Mouse (Mus musculus) MEL (cell line): ENCODE measurements at regions not wholly inside any gene's neighbourhood (a gene's known extent, or its start where the extent isn't known, plus 50 kb on each side); places are given as distances from the start of the nearest gene placed in this dataset.

Source experiments
- DNase-seq: peaks from one replicate; pipeline ENCODE4 v3.0.0; 2011; ENCODE audit warnings: low read depth, low spot score
- H3K27ac ChIP-seq: 2 replicates; pipeline ENCODE4 v1.5.1; 2012; ENCODE audit warnings: low read depth, mild to moderate bottlenecking, control low read depth, low read length, moderate library complexity; ENCODE audit not compliant: control insufficient read depth
- H3K27me3 ChIP-seq, 2 experiments: fragments of 150-350 bp in 1 of 2; sonication (generic) in 1 of 2; 2 replicates each; pipeline ENCODE4 v1.6.1; 2012; ENCODE audit warnings: low read length in 2 of 2, mild to moderate bottlenecking in 2 of 2, improper control_type of control experiment in 1 of 2, moderate library complexity in 1 of 2; ENCODE audit not compliant: insufficient read depth in 2 of 2, control insufficient read depth in 1 of 2
- H3K36me3 ChIP-seq, 2 experiments: 2 replicates each; pipeline ENCODE4 v1.6.1; 2012 to 2014; ENCODE audit warnings: low read length in 2 of 2, improper control_type of control experiment in 1 of 2, inconsistent platforms in 1 of 2, mild to moderate bottlenecking in 1 of 2; ENCODE audit not compliant: insufficient read depth in 2 of 2, control insufficient read depth in 1 of 2
- H3K4me1 ChIP-seq, 2 experiments: fragments of 150-350 bp in 1 of 2; sonication (generic) in 1 of 2; 2 replicates each; pipeline ENCODE4 v1.6.1; 2012; ENCODE audit warnings: low read length in 2 of 2, improper control_type of control experiment in 1 of 2, mild to moderate bottlenecking in 1 of 2; ENCODE audit not compliant: insufficient read depth in 2 of 2, control insufficient read depth in 1 of 2
- H3K4me3 ChIP-seq, 2 experiments: fragments of 150-350 bp in 1 of 2; sonication (generic) in 1 of 2; 2 replicates each; pipeline ENCODE4 v1.5.1; 2012; ENCODE audit warnings: low read depth in 2 of 2, low read length in 2 of 2, mild to moderate bottlenecking in 2 of 2, moderate library complexity in 2 of 2, control low read depth in 1 of 2, improper control_type of control experiment in 1 of 2; ENCODE audit not compliant: control insufficient read depth in 1 of 2, insufficient read depth in 1 of 2
- H3K79me2 ChIP-seq: 2 replicates; pipeline ENCODE4 v1.6.1; 2012; ENCODE audit warnings: mild to moderate bottlenecking, low read length, moderate library complexity; ENCODE audit not compliant: control insufficient read depth, poor library complexity, insufficient read depth
- H3K9ac ChIP-seq: 2 replicates; pipeline ENCODE4 v1.6.1; 2012; ENCODE audit warnings: low read depth, mild to moderate bottlenecking, control low read depth, low read length, moderate library complexity; ENCODE audit not compliant: control insufficient read depth, poor library complexity, severe bottlenecking
- H3K9me3 ChIP-seq: fragments of 150-350 bp; sonication (generic); replicated peaks from 2 replicates; pipeline ENCODE4 v1.6.1; 2012; ENCODE audit warnings: mild to moderate bottlenecking, low read length, improper control_type of control experiment, moderate library complexity; ENCODE audit not compliant: insufficient read depth
- BHLHE40 ChIP-seq: IDR thresholded peaks from 2 replicates; pipeline ENCODE4 v1.6.1; 2012; ENCODE audit warnings: low read depth, mild to moderate bottlenecking, inconsistent platforms, low read length, improper control_type of control experiment, borderline replicate concordance
- CHD1 ChIP-seq: IDR thresholded peaks from 2 replicates; pipeline ENCODE4 v1.6.1; 2012; ENCODE audit warnings: low read depth, mild to moderate bottlenecking, inconsistent platforms, low read length, improper control_type of control experiment
- CHD2 ChIP-seq: IDR thresholded peaks from 2 replicates; pipeline ENCODE4 v1.6.1; 2011; ENCODE audit warnings: low read length, improper control_type of control experiment
- CTCF ChIP-seq, 3 experiments: IDR thresholded peaks in 2 of 3; conservative IDR thresholded peaks in 1 of 3; 2 replicates each; pipeline ENCODE4 v1.5.1; 2011 to 2012; ENCODE audit warnings: low read length in 3 of 3, low read depth in 2 of 3, mild to moderate bottlenecking in 2 of 3, improper control_type of control experiment in 1 of 3, inconsistent platforms in 1 of 3, mixed read lengths in 1 of 3, moderate library complexity in 1 of 3; ENCODE audit not compliant: control insufficient read depth in 1 of 3, insufficient read depth in 1 of 3, poor library complexity in 1 of 3, severe bottlenecking in 1 of 3
- EP300 ChIP-seq, 2 experiments: IDR thresholded peaks; 2 replicates each; pipeline ENCODE4 v1.6.1; 2011; ENCODE audit warnings: improper control_type of control experiment in 2 of 2, low read length in 2 of 2, low read depth in 1 of 2, mild to moderate bottlenecking in 1 of 2
- GABPA ChIP-seq: IDR thresholded peaks from 2 replicates; pipeline ENCODE4 v1.6.1; 2012; ENCODE audit warnings: low read depth, mild to moderate bottlenecking, inconsistent platforms, low read length, improper control_type of control experiment, moderate library complexity
- GATA1 ChIP-seq: IDR thresholded peaks from 2 replicates; pipeline ENCODE4 v1.6.1; 2011; ENCODE audit warnings: low read depth, low read length, improper control_type of control experiment
- HCFC1 ChIP-seq: IDR thresholded peaks from 2 replicates; pipeline ENCODE4 v1.6.1; 2012; ENCODE audit warnings: low read depth, mild to moderate bottlenecking, inconsistent platforms, low read length, improper control_type of control experiment, moderate library complexity
- JUND ChIP-seq: IDR thresholded peaks from 2 replicates; pipeline ENCODE4 v1.6.1; 2011; ENCODE audit warnings: low read depth, mild to moderate bottlenecking, improper control_type of control experiment, low read length
- KAT2A ChIP-seq: conservative IDR thresholded peaks from 2 replicates; pipeline ENCODE4 v1.6.1; 2012; ENCODE audit warnings: low read depth, low read length, improper control_type of control experiment, inconsistent platforms
- MAX ChIP-seq: IDR thresholded peaks from 2 replicates; pipeline ENCODE4 v1.6.1; 2011; ENCODE audit warnings: low read length, improper control_type of control experiment
- MAZ ChIP-seq: IDR thresholded peaks from 2 replicates; pipeline ENCODE4 v1.6.1; 2012; ENCODE audit warnings: low read depth, mild to moderate bottlenecking, inconsistent platforms, low read length, improper control_type of control experiment
- MXI1 ChIP-seq: IDR thresholded peaks from 2 replicates; pipeline ENCODE4 v1.6.1; 2011; ENCODE audit warnings: mild to moderate bottlenecking, low read depth, low read length, improper control_type of control experiment
- MYB ChIP-seq: IDR thresholded peaks from 2 replicates; pipeline ENCODE4 v1.6.1; 2011; ENCODE audit warnings: mild to moderate bottlenecking, low read depth, low read length, improper control_type of control experiment
- MYC ChIP-seq: IDR thresholded peaks from 2 replicates; pipeline ENCODE4 v1.6.1; 2011; ENCODE audit warnings: low read depth, mild to moderate bottlenecking, low read length, improper control_type of control experiment, moderate library complexity
- NELFE ChIP-seq: IDR thresholded peaks from 2 replicates; pipeline ENCODE4 v1.6.1; 2011; ENCODE audit warnings: low read depth, low read length, improper control_type of control experiment
- NRF1 ChIP-seq: IDR thresholded peaks from 2 replicates; pipeline ENCODE4 v1.6.1; 2014; ENCODE audit warnings: low read depth, mild to moderate bottlenecking, inconsistent platforms, low read length, improper control_type of control experiment, moderate library complexity; ENCODE audit not compliant: poor library complexity, insufficient read depth, severe bottlenecking
- POLR2A ChIP-seq, 2 experiments: IDR thresholded peaks; 2 replicates each; pipeline ENCODE4 v1.6.1; 2011 to 2012; ENCODE audit warnings: low read length in 2 of 2, mild to moderate bottlenecking in 2 of 2, control low read depth in 1 of 2, improper control_type of control experiment in 1 of 2, low read depth in 1 of 2, moderate library complexity in 1 of 2; ENCODE audit not compliant: control insufficient read depth in 1 of 2, insufficient read depth in 1 of 2, poor library complexity in 1 of 2
- POLR2AphosphoS5 ChIP-seq: IDR thresholded peaks from 2 replicates; pipeline ENCODE4 v1.6.1; 2012; ENCODE audit warnings: low read depth, borderline replicate concordance, mild to moderate bottlenecking, inconsistent platforms, low read length, moderate library complexity, mixed read lengths
- SIN3A ChIP-seq: IDR thresholded peaks from 2 replicates; pipeline ENCODE4 v1.6.1; 2012; ENCODE audit warnings: low read length, improper control_type of control experiment, inconsistent platforms
- SMC3 ChIP-seq: IDR thresholded peaks from 2 replicates; pipeline ENCODE4 v1.6.1; 2011; ENCODE audit warnings: low read depth, low read length, improper control_type of control experiment
- UBTF ChIP-seq: IDR thresholded peaks from 2 replicates; pipeline ENCODE4 v1.6.1; 2012; ENCODE audit warnings: low read depth, mild to moderate bottlenecking, inconsistent platforms, low read length, improper control_type of control experiment, moderate library complexity, borderline replicate concordance; ENCODE audit not compliant: insufficient read depth
- ZC3H11A ChIP-seq: IDR thresholded peaks from 2 replicates; pipeline ENCODE4 v1.6.1; 2012; ENCODE audit warnings: low read depth, mild to moderate bottlenecking, inconsistent platforms, low read length, improper control_type of control experiment
- ZKSCAN1 ChIP-seq: IDR thresholded peaks from 2 replicates; pipeline ENCODE4 v1.6.1; 2012; ENCODE audit warnings: low read depth, mild to moderate bottlenecking, inconsistent platforms, low read length, improper control_type of control experiment, moderate library complexity
- ZMIZ1 ChIP-seq: IDR thresholded peaks from 2 replicates; pipeline ENCODE4 v1.6.1; 2012; ENCODE audit warnings: low read depth, mild to moderate bottlenecking, inconsistent platforms, low read length, improper control_type of control experiment, moderate library complexity
- ZNF384 ChIP-seq: IDR thresholded peaks from 2 replicates; pipeline ENCODE4 v1.6.1; 2012; ENCODE audit warnings: low read depth, mild to moderate bottlenecking, inconsistent platforms, low read length, improper control_type of control experiment

DNA sequence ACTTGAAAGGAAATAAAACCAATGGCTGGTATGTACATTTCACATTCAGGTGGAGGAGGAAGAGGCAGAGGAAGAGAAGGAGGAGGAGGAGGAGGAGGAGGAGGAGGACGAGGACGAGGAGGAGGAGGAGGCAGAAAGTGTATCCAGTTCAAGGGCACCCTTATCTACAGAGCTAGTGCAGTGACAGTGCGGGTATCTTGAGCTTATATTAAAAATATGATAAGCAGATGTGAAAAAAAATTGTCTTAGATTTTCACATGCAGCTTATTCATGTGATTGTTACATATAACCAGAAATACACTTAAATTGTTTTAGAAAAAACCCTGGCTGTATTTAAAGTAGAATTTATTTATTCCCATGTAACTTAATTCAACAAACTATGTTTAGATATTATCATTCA is 310.8 kb upstream of the Cdh9 start:
- no peak for DNase-seq
- H3K9ac ChIP-seq, result no peak overlapping the region
- peaks cover 0 to 1% of the 10 kb centered on the region in 2 experiments; a peak in 2 of 4 replicates for H3K36me3 ChIP-seq
- no peak overlapping the region for H3K27ac ChIP-seq
- H3K4me3 ChIP-seq, result no peak overlapping the region
- TF ChIP-seq SMC3 (no peak), NELFE (no peak), GABPA (no peak), UBTF (no peak), POLR2A (IDR thresholded peaks at IDR 0.05; ENCODE audit: control insufficient read depth in 1 of 2, insufficient read depth in 1 of 2, low read depth in 1 of 2, low read length in 2 of 2, poor library complexity in 1 of 2) (no peak), CHD1 (no peak), CTCF (IDR thresholded peaks at IDR 0.05 in 2 of 3, conservative IDR thresholded peaks at IDR 0.05 in 1 of 3; ENCODE audit: control insufficient read depth in 1 of 3, insufficient read depth in 1 of 3, low read depth in 2 of 3, low read length in 3 of 3, poor library complexity in 1 of 3, severe bottlenecking in 1 of 3) (no peak), ZKSCAN1 (no peak), MYC (no peak), BHLHE40 (no peak), MXI1 (no peak), MYB (no peak), NRF1 (no peak), ZMIZ1 (no peak), GATA1 (peak; percentile 56), JUND (no peak), CHD2 (no peak), SIN3A (no peak), HCFC1 (no peak), EP300 (IDR thresholded peaks at IDR 0.05; ENCODE audit: low read depth in 1 of 2, low read length in 2 of 2) (peak; percentile 14 to 20; a peak in 1 of 4 replicates), KAT2A (no peak), MAZ (no peak), ZNF384 (peak; percentile 66)
- H3K9me3 ChIP-seq, result no peaks in the 10 kb centered on the region
- H3K79me2 ChIP-seq, result no peaks in the 10 kb centered on the region
- H3K4me1 ChIP-seq, result peaks cover 0 to 3% of the 10 kb centered on the region in 2 experiments; a peak in 2 of 4 replicates
- no peaks in the 10 kb centered on the region for H3K27me3 ChIP-seq

DNA sequence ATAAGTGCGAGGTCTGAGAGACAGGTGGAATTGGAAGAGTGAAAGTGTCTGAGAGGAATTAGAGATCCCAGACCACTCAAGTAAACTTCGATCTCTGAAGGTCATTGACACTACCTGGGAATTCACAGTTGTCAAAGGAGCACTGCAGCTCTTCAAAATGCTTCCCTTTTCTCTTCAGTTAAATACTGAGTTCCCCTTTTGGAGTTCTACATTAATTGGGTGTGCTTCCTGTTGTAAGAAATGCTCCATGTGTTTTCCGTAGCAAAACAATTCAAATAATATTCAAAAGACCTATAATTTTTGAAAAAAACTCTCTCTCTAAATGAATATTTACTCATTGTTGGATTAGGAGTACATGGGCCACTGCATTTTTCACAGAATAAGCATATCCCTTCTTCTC is 305.5 kb upstream of the Cdh9 start:
- H3K9ac ChIP-seq, result no peak overlapping the region
- H3K79me2 ChIP-seq, result no peaks in the 10 kb centered on the region
- DNase-seq, result peak; percentile 75
- H3K27me3 ChIP-seq, result no peaks in the 10 kb centered on the region
- no peaks in the 10 kb centered on the region for H3K9me3 ChIP-seq
- TF ChIP-seq ZKSCAN1 (no peak), ZC3H11A (0 out of 2 replicates have a peak, but pooled peaks have one; percentile 8), HCFC1 (0 out of 2 replicates have a peak, but pooled peaks have one; percentile 22), CHD2 (no peak), POLR2AphosphoS5 (no peak), EP300 (IDR thresholded peaks at IDR 0.05; ENCODE audit: low read depth in 1 of 2, low read length in 2 of 2) (peak in 1 of 2 experiments; percentile 73; a peak in 2 of 4 replicates), MYC (0 out of 2 replicates have a peak, but pooled peaks have one; percentile 25), MAX (no peak)
- TF ChIP-seq, all 39 proteins: peak for 4
- no peak overlapping the region for H3K4me3 ChIP-seq
- no peak overlapping the region for H3K27ac ChIP-seq
- H3K36me3 ChIP-seq, result peaks cover 0 to 5% of the 10 kb centered on the region in 2 experiments; a peak in 2 of 4 replicates
- peaks cover 3% of the 10 kb centered on the region in 2 experiments; a peak in 2 of 4 replicates for H3K4me1 ChIP-seq
